Mouse (Mus musculus) midbrain, embryonic 12.5 days (tissue): ENCODE data around the gene Asb1. TPM values are rescaled to one million over a fixed set of nuclear protein-coding genes. Genes with fewer than 3 reads are reported as not detected.

ENCODE experiments used
- ATAC-seq: fragments of 200-750 bp; cut with Nextera tagmentation; 2 replicates; pipeline ENCODE4 v1.8.0; 2017; ENCODE audit warnings: low read depth, moderate TSS enrichment, moderate library complexity; ENCODE audit not compliant: low FRiP score
- H3K27ac ChIP-seq: fragments of 300-500 bp; sonication (generic); replicated peaks from 2 replicates; pipeline ENCODE4 v1.5.1; 2016; ENCODE audit warnings: mild to moderate bottlenecking
- H3K27me3 ChIP-seq: fragments of 300-500 bp; sonication (generic); 2 replicates; pipeline ENCODE4 v1.6.1; 2016; ENCODE audit warnings: mild to moderate bottlenecking
- H3K36me3 ChIP-seq: fragments of 300-500 bp; sonication (generic); 2 replicates; pipeline ENCODE4 v1.6.1; 2016
- H3K4me1 ChIP-seq: fragments of 300-500 bp; sonication (generic); 2 replicates; pipeline ENCODE4 v1.6.1; 2016
- H3K4me2 ChIP-seq: fragments of 300-500 bp; sonication (generic); replicated peaks from 2 replicates; pipeline ENCODE4 v1.6.1; 2016; ENCODE audit warnings: mild to moderate bottlenecking, moderate library complexity
- H3K4me3 ChIP-seq: fragments of 300-500 bp; sonication (generic); 2 replicates; pipeline ENCODE4 v1.5.1; 2016; ENCODE audit warnings: mild to moderate bottlenecking
- H3K9ac ChIP-seq: fragments of 300-500 bp; sonication (generic); replicated peaks from 2 replicates; pipeline ENCODE4 v1.6.1; 2016; ENCODE audit warnings: mild to moderate bottlenecking, moderate library complexity
- H3K9me3 ChIP-seq: fragments of 300-500 bp; sonication (generic); 2 replicates; pipeline ENCODE4 v1.6.1; 2016; ENCODE audit warnings: mild to moderate bottlenecking
- WGBS: fragments of 180-500 bp; shearing (Covaris S2); methylation state at CpG from one replicate; pipeline ENCODE4 v1.1.7; 2016; 5-methylcytosine and 5-hydroxymethylcytosine counted together
- polyA plus RNA-seq: library from polyadenylated mRNA; unstranded; fragments of >200 nt; fragmentation: Nextera tagmentation; extraction: Ambion mirVana; gene quantifications from 2 replicates; pipeline ENCODE4 v1.2.1, GENCODE M21; 2016

The Asb1 gene
- polyA plus RNA-seq, 1 experiment from 2014 or later = 13.2 TPM

- Histone ChIP-seq H3K27ac (no peak overlapping the region), H3K27me3 (no peaks in the 10 kb centered on the region), H3K9ac (no peak overlapping the region), H3K36me3 (peaks cover 30% of the 10 kb centered on the region), H3K4me2 (no peak overlapping the region), H3K4me1 (no peaks in the 10 kb centered on the region), H3K4me3 (no peak overlapping the region), H3K9me3 (no peaks in the 10 kb centered on the region)
- 91% methylated on average over 4 of the region's 4 CpGs for WGBS
- ATAC-seq = no peak
Observed at GRCm38 (mm10) chr1:91532243-91532642, 8.1 kb upstream of the Asb1 start.

- H3K27ac ChIP-seq = no peak overlapping the region
- WGBS = 88% methylated on average over 5 of the region's 5 CpGs
Observed at GRCm38 (mm10) chr1:91532892-91533291, 7.5 kb upstream of the Asb1 start.

DNA sequence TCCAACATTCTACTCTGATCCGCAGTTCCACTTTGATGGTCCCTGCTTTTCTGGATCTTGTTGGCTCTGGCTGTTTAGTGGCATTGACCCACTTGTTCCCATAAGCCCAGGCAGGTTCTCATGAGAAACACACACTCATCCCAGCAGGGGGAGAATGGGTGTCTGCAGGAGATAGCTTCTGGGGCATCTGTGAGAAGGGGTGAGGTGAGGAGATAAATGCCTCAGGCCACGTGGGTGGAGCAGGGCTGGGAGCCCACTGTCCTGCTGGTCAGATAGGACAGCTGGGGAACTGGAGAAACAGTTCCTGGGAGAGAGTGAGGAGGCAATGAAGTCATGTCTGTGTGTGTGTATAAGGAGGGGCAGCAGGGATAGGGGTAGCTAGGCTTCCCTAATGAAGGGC, 6.9 kb upstream of the Asb1 start:
- no peak overlapping the region for H3K27ac ChIP-seq
- 60% methylated on average over 2 of the region's 2 CpGs for WGBS
- H3K9ac ChIP-seq = no peak overlapping the region
- no peak for ATAC-seq
- no peak overlapping the region for H3K4me3 ChIP-seq
- H3K27me3 ChIP-seq = peaks cover 9% of the 10 kb centered on the region
- H3K4me2 ChIP-seq = no peak overlapping the region
- H3K4me1 ChIP-seq = no peaks in the 10 kb centered on the region
- H3K9me3 ChIP-seq = no peaks in the 10 kb centered on the region
- peaks cover 19% of the 10 kb centered on the region; the same call in 1 of the 2 replicates for H3K36me3 ChIP-seq

More at GRCm38 (mm10) chr1:91532892-91533291, 7.5 kb upstream of the Asb1 start:
- no peak overlapping the region for H3K9ac ChIP-seq
- H3K4me1 ChIP-seq = no peaks in the 10 kb centered on the region
- no peak overlapping the region for H3K4me3 ChIP-seq
- H3K4me2 ChIP-seq = no peak overlapping the region
- H3K9me3 ChIP-seq = no peaks in the 10 kb centered on the region
- no peak for ATAC-seq
- peaks cover 24% of the 10 kb centered on the region; the same call in 1 of the 2 replicates for H3K36me3 ChIP-seq
- H3K27me3 ChIP-seq = peaks cover 3% of the 10 kb centered on the region

- H3K36me3 ChIP-seq = 0 out of 2 replicates have a peak, but pooled peaks cover 16% of the 10 kb centered on the region
- WGBS = 84% methylated on average over 19 of the region's 19 CpGs
- no peaks in the 10 kb centered on the region for H3K9me3 ChIP-seq
- no peak overlapping the region for H3K9ac ChIP-seq
- H3K27ac ChIP-seq = no peak overlapping the region
- no peaks in the 10 kb centered on the region for H3K4me1 ChIP-seq
- no peak for ATAC-seq
- peaks cover 14% of the 10 kb centered on the region for H3K27me3 ChIP-seq
- no peak overlapping the region for H3K4me3 ChIP-seq
- no peak overlapping the region for H3K4me2 ChIP-seq
Observed at GRCm38 (mm10) chr1:91533961-91534723, 6.2 kb upstream of the Asb1 start.

GRCm38 (mm10) chr1:91537786-91538569, 2.4 kb upstream of the Asb1 start:
- no peak overlapping the region for H3K9ac ChIP-seq
- no peak for ATAC-seq
- no peak overlapping the region for H3K4me2 ChIP-seq
- H3K4me1 ChIP-seq = peaks cover 12% of the 10 kb centered on the region
- H3K27ac ChIP-seq = no peak overlapping the region
- H3K36me3 ChIP-seq = 0 out of 2 replicates have a peak, but pooled peaks cover under 1% of the 10 kb centered on the region
- H3K4me3 ChIP-seq = no peak overlapping the region
- H3K27me3 ChIP-seq = peaks cover 22% of the 10 kb centered on the region
- H3K9me3 ChIP-seq = no peaks in the 10 kb centered on the region
- WGBS = 20% methylated on average over 21 of the region's 22 CpGs

DNA sequence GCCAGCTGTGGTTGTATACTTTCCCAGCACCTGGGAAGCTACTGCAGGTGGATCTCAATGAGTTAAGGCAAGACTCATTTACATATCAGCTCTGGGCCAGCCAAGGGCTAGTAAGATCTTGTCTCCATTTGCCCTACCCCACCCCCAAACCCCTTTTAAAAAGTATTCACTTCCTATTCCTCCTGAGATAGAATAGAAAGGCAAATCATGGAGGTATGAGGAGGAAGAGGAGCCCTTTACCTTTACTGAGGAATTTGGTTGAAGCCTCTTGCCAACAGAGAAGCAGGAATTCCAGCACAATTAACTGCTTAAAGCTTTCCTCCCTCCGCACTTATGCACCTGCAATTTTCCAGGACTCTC, 1.8 kb upstream of the Asb1 start:
- 40% methylated on average over 1 of the region's 1 CpGs for WGBS
- Histone ChIP-seq H3K4me3 (no peak overlapping the region), H3K36me3 (no peaks in the 10 kb centered on the region), H3K9me3 (no peaks in the 10 kb centered on the region), H3K27me3 (peaks cover 22% of the 10 kb centered on the region), H3K4me2 (no peak overlapping the region), H3K9ac (no peak overlapping the region), H3K4me1 (peaks cover 12% of the 10 kb centered on the region), H3K27ac (no peak overlapping the region)
- no peak for ATAC-seq

DNA sequence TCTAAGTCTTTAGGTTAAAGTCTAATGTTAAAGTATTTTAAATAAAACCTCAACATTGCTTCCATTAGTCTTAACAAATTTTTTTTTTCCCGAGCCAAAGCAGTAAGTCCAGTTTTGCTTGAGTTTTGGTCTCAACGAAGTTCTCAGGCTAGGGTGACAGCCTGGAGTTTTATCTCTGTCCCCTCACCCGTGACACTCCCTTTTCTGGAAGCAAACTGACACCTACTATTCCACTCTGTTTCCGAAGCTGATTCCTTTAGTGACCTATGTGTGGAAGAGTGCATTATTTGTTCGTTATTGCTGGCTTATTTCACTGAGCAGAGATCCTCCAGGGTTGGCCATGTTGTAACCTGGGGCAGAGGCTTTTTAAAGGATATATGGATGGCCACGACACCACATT, 1.1 kb upstream of the Asb1 start:
- Histone ChIP-seq H3K27ac (no peak overlapping the region), H3K4me2 (peak overlapping the region; percentile 95), H3K4me3 (peak overlapping the region; percentile 84), H3K9me3 (no peaks in the 10 kb centered on the region), H3K9ac (no peak overlapping the region), H3K4me1 (peaks cover 12% of the 10 kb centered on the region), H3K27me3 (peaks cover 22% of the 10 kb centered on the region), H3K36me3 (peaks cover 2% of the 10 kb centered on the region; the same call in 1 of the 2 replicates)
- WGBS = 36% methylated on average over 6 of the region's 6 CpGs
- no peak for ATAC-seq

GRCm38 (mm10) chr1:91539704-91540270, 557 bp upstream of the Asb1 start:
- Histone ChIP-seq H3K9me3 (no peaks in the 10 kb centered on the region), H3K4me2 (peak overlapping the region; percentile 95), H3K4me1 (peaks cover 12% of the 10 kb centered on the region), H3K27ac (0 out of 2 replicates have a peak overlapping the region, but pooled peaks have one; percentile 73), H3K4me3 (peak overlapping the region; percentile 84), H3K36me3 (peaks cover 8% of the 10 kb centered on the region; the same call in 1 of the 2 replicates), H3K9ac (peak overlapping the region; percentile 49), H3K27me3 (peaks cover 22% of the 10 kb centered on the region)
- ATAC-seq = no peak; the same call in 1 of the 2 replicates
- 3% methylated on average over 22 of the region's 22 CpGs for WGBS

- peak overlapping the region; percentile 95 for H3K4me2 ChIP-seq
- peak overlapping the region; percentile 87 for H3K9ac ChIP-seq
- ATAC-seq = no peak; the same call in none of the 2 replicates
- peaks cover 22% of the 10 kb centered on the region for H3K27me3 ChIP-seq
- H3K4me1 ChIP-seq = peaks cover 12% of the 10 kb centered on the region
- H3K27ac ChIP-seq = peak overlapping the region; percentile 73
- H3K9me3 ChIP-seq = no peaks in the 10 kb centered on the region
- H3K4me3 ChIP-seq = peak overlapping the region; percentile 84
- peaks cover 15% of the 10 kb centered on the region for H3K36me3 ChIP-seq
- WGBS = 14% methylated on average over 15 of the region's 15 CpGs
Observed at GRCm38 (mm10) chr1:91541042-91541592, 773 bp downstream of the Asb1 start.

DNA sequence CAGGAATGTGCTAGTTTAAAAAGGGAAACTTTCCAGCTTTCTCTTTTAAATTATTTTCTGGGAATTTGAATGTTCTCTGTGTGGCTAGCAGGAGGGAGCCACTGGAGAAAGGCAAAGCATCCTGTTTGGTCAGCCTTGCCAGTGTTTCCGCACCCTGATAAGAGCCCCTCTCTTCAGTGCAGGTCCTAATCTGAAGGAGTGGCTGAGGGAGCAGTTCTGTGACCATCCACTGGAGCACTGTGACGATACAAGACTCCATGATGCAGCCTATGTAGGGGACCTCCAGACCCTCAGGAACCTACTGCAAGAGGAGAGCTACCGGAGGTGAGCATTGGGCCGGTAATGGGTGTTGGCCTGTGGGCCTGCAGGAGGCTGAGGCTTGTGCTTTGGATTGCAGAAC, 3.6 kb downstream of the Asb1 start:
- Histone ChIP-seq H3K4me2 (no peak overlapping the region), H3K9ac (no peak overlapping the region), H3K4me3 (no peak overlapping the region), H3K9me3 (no peaks in the 10 kb centered on the region), H3K27me3 (peaks cover 11% of the 10 kb centered on the region), H3K36me3 (peaks cover 26% of the 10 kb centered on the region), H3K4me1 (peaks cover 26% of the 10 kb centered on the region), H3K27ac (no peak overlapping the region)
- WGBS = 86% methylated on average over 4 of the region's 4 CpGs
- no peak for ATAC-seq

DNA sequence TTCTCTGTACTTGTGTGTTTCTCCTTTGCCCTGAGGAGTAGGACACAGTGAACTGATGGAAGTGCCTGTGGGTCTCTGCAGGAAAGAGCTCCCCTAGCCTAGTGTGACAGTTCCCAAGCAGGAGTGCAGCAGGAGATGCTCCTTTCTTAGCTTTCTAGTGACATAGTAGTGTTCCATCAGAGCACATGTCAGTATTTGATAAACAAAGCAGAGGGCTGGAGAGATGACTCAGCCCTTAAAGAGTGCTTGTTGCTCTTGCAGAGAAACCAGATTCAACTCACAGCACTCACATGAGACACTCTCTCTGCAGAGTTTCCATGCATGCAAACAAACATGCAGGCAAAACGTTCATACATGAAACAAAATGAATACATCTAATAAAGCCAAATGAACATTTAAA, 4.9 kb downstream of the Asb1 start:
- WGBS = 83% methylated on average over 1 of the region's 1 CpGs
- no peaks in the 10 kb centered on the region for H3K9me3 ChIP-seq
- no peak for ATAC-seq

More for the DNA sequence above, 4.9 kb downstream of the Asb1 start:
- Histone ChIP-seq H3K4me3 (no peak overlapping the region), H3K4me1 (peaks cover 26% of the 10 kb centered on the region), H3K27ac (no peak overlapping the region), H3K36me3 (peaks cover 26% of the 10 kb centered on the region), H3K27me3 (0 out of 2 replicates have a peak, but pooled peaks cover 3% of the 10 kb centered on the region), H3K4me2 (no peak overlapping the region), H3K9ac (no peak overlapping the region)
